Mouse (Mus musculus) heart, postnatal 14 days (tissue): ENCODE measurements around the gene Coro1c. TPM values are rescaled to one million over a fixed set of nuclear protein-coding genes. Genes with fewer than 3 reads are reported as not detected.

Experiments used
- DNase-seq, 2 experiments: peaks; one replicate each; pipeline ENCODE4 v3.0.0; 2021 to 2022
- intact Hi-C: fragments of 180-260 bp; cut with DNase I; formaldehyde crosslinking; loops from one replicate; pipeline ENCODE4 v1.15.1; 2025
- total RNA-seq, 2 experiments: library from RNA; stranded (reverse); gene quantifications; 2 replicates each; pipeline ENCODE4 v1.2.3; 2021

Gene Coro1c
- total RNA-seq, 2 experiments from 2014 or later: 41.1 to 51.1 TPM

GRCm38 (mm10) chr5:113841243-113842225 lies 67.0 kb downstream of the Coro1c start:
- no peak for DNase-seq
- intact Hi-C loops: no loop called here

GRCm38 (mm10) chr5:113840443-113840842 lies 68.1 kb downstream of the Coro1c start:
- intact Hi-C loops: no loop called here
- no peak for DNase-seq

GRCm38 (mm10) chr5:113836961-113837360 lies 71.6 kb downstream of the Coro1c start:
- intact Hi-C loops: no loop called here
- DNase-seq: no peak

GRCm38 (mm10) chr5:113833316-113833947 lies 75.1 kb downstream of the Coro1c start:
- intact Hi-C loops: no loop called here
- DNase-seq: no peak

GRCm38 (mm10) chr5:113832490-113832901 lies 76.1 kb downstream of the Coro1c start, which contains the start of gene Selplg:
TSS of gene Selplg (minus strand) at chr5:113832644.
- intact Hi-C loops: no loop called here
- no peak for DNase-seq

- DNase-seq: no peak
- intact Hi-C loops: no loop called here
Observed at GRCm38 (mm10) chr5:113831741-113832140, 76.8 kb downstream of the Coro1c start.

- no peak for DNase-seq
- intact Hi-C loops: no loop called here
Observed at GRCm38 (mm10) chr5:113830796-113831195, 77.8 kb downstream of the Coro1c start.

GRCm38 (mm10) chr5:113830292-113830643 lies 78.3 kb downstream of the Coro1c start:
- intact Hi-C loops: no loop called here
- DNase-seq: peak; percentile 42 to 43

GRCm38 (mm10) chr5:113829566-113830291 lies 78.8 kb downstream of the Coro1c start:
- DNase-seq: no peak
- intact Hi-C loops: no loop called here

- intact Hi-C loops: no loop called here
- no peak for DNase-seq
Observed at GRCm38 (mm10) chr5:113828481-113828880, 80.1 kb downstream of the Coro1c start.

GRCm38 (mm10) chr5:113827991-113828411 lies 80.6 kb downstream of the Coro1c start:
- DNase-seq: no peak
- intact Hi-C loops: no loop called here

GRCm38 (mm10) chr5:113826619-113827018 lies 81.9 kb downstream of the Coro1c start:
- intact Hi-C loops: no loop called here
- no peak for DNase-seq

GRCm38 (mm10) chr5:113825558-113825957 lies 83.0 kb downstream of the Coro1c start:
- intact Hi-C loops: no loop called here
- DNase-seq: no peak

- DNase-seq: no peak
- intact Hi-C loops: no loop called here
Observed at GRCm38 (mm10) chr5:113824228-113824627, 84.3 kb downstream of the Coro1c start.

GRCm38 (mm10) chr5:113818572-113818971 lies 90.0 kb downstream of the Coro1c start:
- no peak for DNase-seq
- intact Hi-C loops: loop anchor here (10.0 kb wide), 1 partner anchor 344 kb away; no protein-coding TSS in a partner anchor

GRCm38 (mm10) chr5:113815638-113816152 lies 92.9 kb downstream of the Coro1c start:
- peak; percentile 83 to 86 for DNase-seq
- intact Hi-C loops: loop anchor here (1.0 to 10.0 kb wide), 3 partner anchors 41 to 449 kb away; no protein-coding TSS in a partner anchor

GRCm38 (mm10) chr5:113815041-113815389 lies 93.5 kb downstream of the Coro1c start:
- intact Hi-C loops: loop anchor here (1.0 to 10.0 kb wide), 3 partner anchors 41 to 448 kb away; no protein-coding TSS in a partner anchor
- no peak for DNase-seq

- intact Hi-C loops: loop anchor here (1.0 to 10.0 kb wide), 3 partner anchors 40 to 448 kb away; no protein-coding TSS in a partner anchor
- DNase-seq: no peak
Observed at GRCm38 (mm10) chr5:113814111-113815040, 94.2 kb downstream of the Coro1c start.

- DNase-seq: no peak
- intact Hi-C loops: loop anchor here (2.0 to 10.0 kb wide), 2 partner anchors 339 to 447 kb away; no protein-coding TSS in a partner anchor
Observed at GRCm38 (mm10) chr5:113813608-113814007, 95.0 kb downstream of the Coro1c start.
